Mouse (Mus musculus): ENCODE results near the gene Slc35g2. TPM values are rescaled to one million over a fixed set of nuclear protein-coding genes. Genes with fewer than 3 reads are reported as not detected.

The Slc35g2 gene
- total and polyA plus RNA-seq, 2 experiments, result 0.09 to 0.65 TPM

- Histone ChIP-seq H3K4me3 (ENCODE audit: insufficient read depth, low read depth, low read length) (no peak overlapping the region), H3K9ac (ENCODE audit: low read depth, low read length) (no peak overlapping the region), H3K36me3 (ENCODE audit: control insufficient read depth, insufficient read depth, low read length) (no peaks in the 10 kb centered on the region), H3K4me1 (ENCODE audit: control insufficient read depth, insufficient read depth, low read length) (peaks cover 2% of the 10 kb centered on the region; the same call in 1 of the 2 replicates), H3K27ac (replicated peaks; ENCODE audit: insufficient read depth, low read depth, low read length) (no peak overlapping the region), H3K27me3 (ENCODE audit: control insufficient read depth, insufficient read depth, low read length) (no peaks in the 10 kb centered on the region), H3K79me2 (ENCODE audit: control insufficient read depth, insufficient read depth, low read length) (no peaks in the 10 kb centered on the region)
- 93% methylated on average over 1 of the region's 1 CpGs for WGBS
- TF ChIP-seq CTCF (IDR thresholded peaks at IDR 0.05; ENCODE audit: low read depth, low read length), result no peak
- no peak for TF ChIP-seq POLR2A (IDR thresholded peaks at IDR 0.05; ENCODE audit: extremely low read depth, insufficient read depth, low read length)
- no peak for DNase-seq (ENCODE audit: extremely low read depth, low read depth, low spot score)
Measured at GRCm38 (mm10) chr9:100571511-100571910, 621 bp upstream of the Slc35g2 start.

- TF ChIP-seq CTCF (IDR thresholded peaks at IDR 0.05; ENCODE audit: low read depth, low read length), result no peak
- 0 out of 2 replicates have a peak, but pooled peaks have one; percentile 9 for TF ChIP-seq POLR2A (IDR thresholded peaks at IDR 0.05; ENCODE audit: extremely low read depth, insufficient read depth, low read length)
- WGBS, result 14% methylated on average over 32 of the region's 32 CpGs
- H3K9ac ChIP-seq (ENCODE audit: low read depth, low read length), result peak overlapping the region; percentile 72
- H3K27me3 ChIP-seq (ENCODE audit: control insufficient read depth, insufficient read depth, low read length), result no peaks in the 10 kb centered on the region
- peak; percentile 12 for DNase-seq (ENCODE audit: extremely low read depth, low read depth, low spot score)
- H3K4me1 ChIP-seq (ENCODE audit: control insufficient read depth, insufficient read depth, low read length), result peaks cover 2% of the 10 kb centered on the region; the same call in 1 of the 2 replicates
- no peaks in the 10 kb centered on the region for H3K36me3 ChIP-seq (ENCODE audit: control insufficient read depth, insufficient read depth, low read length)
- peak overlapping the region; percentile 86 for H3K4me3 ChIP-seq (ENCODE audit: insufficient read depth, low read depth, low read length)
- H3K27ac ChIP-seq (replicated peaks; ENCODE audit: insufficient read depth, low read depth, low read length), result no peak overlapping the region
- H3K79me2 ChIP-seq (ENCODE audit: control insufficient read depth, insufficient read depth, low read length), result no peaks in the 10 kb centered on the region
Measured at GRCm38 (mm10) chr9:100569798-100570625, 878 bp downstream of the Slc35g2 start.

GRCm38 (mm10) chr9:100560251-100560890 lies 10.5 kb downstream of the Slc35g2 start:
- no peaks in the 10 kb centered on the region for H3K4me1 ChIP-seq (ENCODE audit: control insufficient read depth, insufficient read depth, low read length)

GRCm38 (mm10) chr9:100558991-100559390 lies 11.9 kb downstream of the Slc35g2 start:
- no peak for DNase-seq (ENCODE audit: extremely low read depth, low read depth, low spot score)
- no peak overlapping the region for H3K4me3 ChIP-seq (ENCODE audit: insufficient read depth, low read depth, low read length)
- no peak overlapping the region for H3K27ac ChIP-seq (replicated peaks; ENCODE audit: insufficient read depth, low read depth, low read length)
- no peak overlapping the region for H3K9ac ChIP-seq (ENCODE audit: low read depth, low read length)
- H3K27me3 ChIP-seq (ENCODE audit: control insufficient read depth, insufficient read depth, low read length), result no peaks in the 10 kb centered on the region
- H3K36me3 ChIP-seq (ENCODE audit: control insufficient read depth, insufficient read depth, low read length), result no peaks in the 10 kb centered on the region
- no peaks in the 10 kb centered on the region for H3K79me2 ChIP-seq (ENCODE audit: control insufficient read depth, insufficient read depth, low read length)
- TF ChIP-seq CTCF (IDR thresholded peaks at IDR 0.05; ENCODE audit: low read depth, low read length), result no peak
- no peak for TF ChIP-seq POLR2A (IDR thresholded peaks at IDR 0.05; ENCODE audit: extremely low read depth, insufficient read depth, low read length)
- H3K4me1 ChIP-seq (ENCODE audit: control insufficient read depth, insufficient read depth, low read length), result no peaks in the 10 kb centered on the region

More at GRCm38 (mm10) chr9:100560251-100560890, 10.5 kb downstream of the Slc35g2 start:
- Histone ChIP-seq H3K9ac (ENCODE audit: low read depth, low read length) (no peak overlapping the region), H3K79me2 (ENCODE audit: control insufficient read depth, insufficient read depth, low read length) (no peaks in the 10 kb centered on the region), H3K36me3 (ENCODE audit: control insufficient read depth, insufficient read depth, low read length) (no peaks in the 10 kb centered on the region), H3K4me3 (ENCODE audit: insufficient read depth, low read depth, low read length) (no peak overlapping the region), H3K27ac (replicated peaks; ENCODE audit: insufficient read depth, low read depth, low read length) (no peak overlapping the region), H3K27me3 (ENCODE audit: control insufficient read depth, insufficient read depth, low read length) (no peaks in the 10 kb centered on the region)
- 95% methylated on average over 10 of the region's 10 CpGs for WGBS
- TF ChIP-seq CTCF (IDR thresholded peaks at IDR 0.05; ENCODE audit: low read depth, low read length) (no peak), POLR2A (IDR thresholded peaks at IDR 0.05; ENCODE audit: extremely low read depth, insufficient read depth, low read length) (no peak)
- no peak for DNase-seq (ENCODE audit: extremely low read depth, low read depth, low spot score)

GRCm38 (mm10) chr9:100558023-100558573 lies 12.8 kb downstream of the Slc35g2 start:
- WGBS, result 86% methylated on average over 4 of the region's 4 CpGs
- Histone ChIP-seq H3K9ac (ENCODE audit: low read depth, low read length) (no peak overlapping the region), H3K27ac (replicated peaks; ENCODE audit: insufficient read depth, low read depth, low read length) (no peak overlapping the region), H3K27me3 (ENCODE audit: control insufficient read depth, insufficient read depth, low read length) (no peaks in the 10 kb centered on the region), H3K4me1 (ENCODE audit: control insufficient read depth, insufficient read depth, low read length) (no peaks in the 10 kb centered on the region), H3K4me3 (ENCODE audit: insufficient read depth, low read depth, low read length) (no peak overlapping the region), H3K79me2 (ENCODE audit: control insufficient read depth, insufficient read depth, low read length) (no peaks in the 10 kb centered on the region), H3K36me3 (ENCODE audit: control insufficient read depth, insufficient read depth, low read length) (no peaks in the 10 kb centered on the region)
- no peak for DNase-seq (ENCODE audit: extremely low read depth, low read depth, low spot score)
- TF ChIP-seq CTCF (IDR thresholded peaks at IDR 0.05; ENCODE audit: low read depth, low read length) (no peak), POLR2A (IDR thresholded peaks at IDR 0.05; ENCODE audit: extremely low read depth, insufficient read depth, low read length) (no peak)

Measured in liver, adult 2 months (tissue).